Mouse (Mus musculus) stomach, adult 2 months (tissue): Measurements from ENCODE around the gene Lrrc26. TPM values are rescaled to one million over a fixed set of nuclear protein-coding genes. Genes with fewer than 3 reads are reported as not detected.

Experiments used
- polyA plus RNA-seq: library from polyadenylated mRNA; depleted of rRNA; stranded (reverse); fragments of >200 nt; gene quantifications from 2 replicates; pipeline ENCODE4 v1.2.3, GENCODE M21; 2012; rRNA removed

Lrrc26 gene
- polyA plus RNA-seq: 120 and 141 TPM in 2 replicates

GRCm38 (mm10) chr2:25289651-25290050 is at the start of gene Lrrc26:
TSS of gene Lrrc26 (plus strand) at chr2:25289915.

GRCm38 (mm10) chr2:25242101-25242506 is 47.6 kb upstream of the Lrrc26 start, which contains the start of the genes Rnf208 and Cysrt1:
TSS of gene Rnf208 (plus strand) at chr2:25242255.
TSS of gene Cysrt1 (minus strand) at chr2:25242452.

GRCm38 (mm10) chr2:25246183-25247072 is 43.3 kb upstream of the Lrrc26 start, which contains the start of gene AL732309.1:
TSS of gene AL732309.1 (minus strand) at chr2:25246863.

GRCm38 (mm10) chr2:25255284-25255779 is 34.4 kb upstream of the Lrrc26 start, which contains the start of gene Tmem203:
TSS of gene Tmem203 (plus strand) at chr2:25255439.

GRCm38 (mm10) chr2:25262291-25262767 is 27.4 kb upstream of the Lrrc26 start, which contains the start of gene Tprn:
TSS of gene Tprn (plus strand) at chr2:25262618.

GRCm38 (mm10) chr2:25271827-25272511 is 17.7 kb upstream of the Lrrc26 start, which contains the start of the genes Ssna1 and Anapc2:
TSS of gene Ssna1 (minus strand) at chr2:25272438.
TSS of gene Anapc2 (plus strand) at chr2:25272478.

GRCm38 (mm10) chr2:25287927-25288649 is 1.6 kb upstream of the Lrrc26 start, which contains the start of gene Tmem210:
TSS of gene Tmem210 (plus strand) at chr2:25288145.

GRCm38 (mm10) chr2:25318971-25319773 is 29.5 kb downstream of the Lrrc26 start, which contains the start of gene Grin1:
TSS of gene Grin1 (minus strand) at chr2:25319187.

GRCm38 (mm10) chr2:25332286-25333160 is 42.8 kb downstream of the Lrrc26 start, which contains the start of gene Man1b1:
TSS of gene Man1b1 (plus strand) at chr2:25332338.

Other genes with a start within 250 kb of the Lrrc26 start
- 43.8 and 57.8 TPM in 2 replicates for gene Nsmf, start 235.6 kb upstream of the Lrrc26 start, polyA plus RNA-seq
- 6.6 and 9.0 TPM in 2 replicates for gene Entpd8, start 209.6 kb upstream of the Lrrc26 start, polyA plus RNA-seq
- 14.8 and 16.5 TPM in 2 replicates for gene Noxa1, start 194.8 kb upstream of the Lrrc26 start, polyA plus RNA-seq
- 41.8 and 62.3 TPM in 2 replicates for gene Nrarp, start 109.2 kb upstream of the Lrrc26 start, polyA plus RNA-seq
- 20.0 and 23.5 TPM in 2 replicates for gene Tor4a, start 93.0 kb upstream of the Lrrc26 start, polyA plus RNA-seq
- 29.3 and 32.6 TPM in 2 replicates for gene Nelfb, start 78.4 kb upstream of the Lrrc26 start, polyA plus RNA-seq
- gene Stpg3, start 75.3 kb upstream of the Lrrc26 start, polyA plus RNA-seq: not detected in 2 replicates
- gene Fam166a, start 71.2 kb upstream of the Lrrc26 start, polyA plus RNA-seq: 0.35 TPM in 1 of 2 replicates, not detected in the other
- 278 and 313 TPM in 2 replicates for gene Tubb4b, start 65.2 kb upstream of the Lrrc26 start, polyA plus RNA-seq
- 0.29 and 0.32 TPM in 2 replicates for gene Slc34a3, start 55.6 kb upstream of the Lrrc26 start, polyA plus RNA-seq
- gene Rnf224, start 53.1 kb upstream of the Lrrc26 start, polyA plus RNA-seq: 0.77 and 0.82 TPM in 2 replicates
- 100 and 146 TPM in 2 replicates for gene Rnf208, start 47.7 kb upstream of the Lrrc26 start, polyA plus RNA-seq
- gene Cysrt1, start 47.5 kb upstream of the Lrrc26 start, polyA plus RNA-seq: 216 and 387 TPM in 2 replicates
- 24.8 and 31.7 TPM in 2 replicates for gene AL732309.1, start 43.1 kb upstream of the Lrrc26 start, polyA plus RNA-seq
- 26.1 and 51.6 TPM in 2 replicates for gene Tmem203, start 34.5 kb upstream of the Lrrc26 start, polyA plus RNA-seq
- 76.7 and 110 TPM in 2 replicates for gene Tprn, start 27.3 kb upstream of the Lrrc26 start, polyA plus RNA-seq
- gene Ssna1, start 17.5 kb upstream of the Lrrc26 start, polyA plus RNA-seq: 32.6 and 42.6 TPM in 2 replicates
- 38.5 and 51.1 TPM in 2 replicates for gene Anapc2, start 17.4 kb upstream of the Lrrc26 start, polyA plus RNA-seq
- gene Tmem210, start 1.8 kb upstream of the Lrrc26 start, polyA plus RNA-seq: not detected in 2 replicates
- 1.7 and 2.6 TPM in 2 replicates for gene Grin1, start 29.3 kb downstream of the Lrrc26 start, polyA plus RNA-seq
- 6.1 and 7.3 TPM in 2 replicates for gene Man1b1, start 42.4 kb downstream of the Lrrc26 start, polyA plus RNA-seq
- 15.2 and 20.7 TPM in 2 replicates for gene Dpp7, start 66.4 kb downstream of the Lrrc26 start, polyA plus RNA-seq
- gene Uap1l1, start 75.8 kb downstream of the Lrrc26 start, polyA plus RNA-seq: 26.9 and 89.2 TPM in 2 replicates
- 16.2 and 18.1 TPM in 2 replicates for gene Sapcd2, start 82.4 kb downstream of the Lrrc26 start, polyA plus RNA-seq
- 38.6 and 41.0 TPM in 2 replicates for gene Entpd2, start 106.0 kb downstream of the Lrrc26 start, polyA plus RNA-seq
- gene Npdc1, start 109.4 kb downstream of the Lrrc26 start, polyA plus RNA-seq: 181 and 297 TPM in 2 replicates
- 0.11 and 0.24 TPM in 2 replicates for gene Fut7, start 133.4 kb downstream of the Lrrc26 start, polyA plus RNA-seq
- gene Abca2, start 138.8 kb downstream of the Lrrc26 start, polyA plus RNA-seq: 17.6 and 31.4 TPM in 2 replicates
- gene Clic3, start 166.9 kb downstream of the Lrrc26 start, polyA plus RNA-seq: 208 and 316 TPM in 2 replicates
- gene Paxx, start 171.2 kb downstream of the Lrrc26 start, polyA plus RNA-seq: 60.7 and 89.3 TPM in 2 replicates
- gene Ptgds, start 180.1 kb downstream of the Lrrc26 start, polyA plus RNA-seq: 2.0 and 3.4 TPM in 2 replicates
- gene Lcn12, start 204.0 kb downstream of the Lrrc26 start, polyA plus RNA-seq: 0.26 TPM in 1 of 2 replicates, not detected in the other
- gene Fbxw5, start 210.8 kb downstream of the Lrrc26 start, polyA plus RNA-seq: 31.7 and 32.1 TPM in 2 replicates
- gene C8g, start 211.8 kb downstream of the Lrrc26 start, polyA plus RNA-seq: 0.94 and 1.9 TPM in 2 replicates